Mouse (Mus musculus) stomach, embryonic 16.5 days (tissue): ENCODE results near the gene Igf1. TPM values are rescaled to one million over a fixed set of nuclear protein-coding genes. Genes with fewer than 3 reads are reported as not detected.
A peak's percentile ranks its signal among the peaks of the same experiment; 100 is the strongest.

ENCODE experiments used
- ATAC-seq: fragments of 200-750 bp; cut with Nextera tagmentation; 2 replicates; pipeline ENCODE4 v1.8.0; 2017; ENCODE audit warnings: moderate number of reproducible peaks, moderate TSS enrichment; ENCODE audit not compliant: insufficient read depth, low FRiP score
- H3K27ac ChIP-seq: fragments of 300-500 bp; sonication (generic); 2 replicates; pipeline ENCODE4 v1.5.1; 2014; ENCODE audit warnings: low read length
- H3K27me3 ChIP-seq: fragments of 300-500 bp; sonication (generic); 2 replicates; pipeline ENCODE4 v1.6.1; 2014; ENCODE audit warnings: low read length, control low read depth, mixed read lengths; ENCODE audit not compliant: control insufficient read depth, insufficient read depth
- H3K36me3 ChIP-seq: fragments of 300-500 bp; sonication (generic); 2 replicates; pipeline ENCODE4 v1.6.1; 2014; ENCODE audit warnings: low read length; ENCODE audit not compliant: control insufficient read depth, insufficient read depth
- H3K4me1 ChIP-seq: fragments of 300-500 bp; sonication (generic); 2 replicates; pipeline ENCODE4 v1.6.1; 2014; ENCODE audit warnings: low read length, control low read depth, mixed read lengths; ENCODE audit not compliant: control insufficient read depth, insufficient read depth
- H3K4me2 ChIP-seq: fragments of 300-500 bp; sonication (generic); 2 replicates; pipeline ENCODE4 v1.6.1; 2014; ENCODE audit warnings: low read depth, low read length, mixed read lengths
- H3K4me3 ChIP-seq: fragments of 300-500 bp; sonication (generic); replicated peaks from 2 replicates; pipeline ENCODE4 v1.5.1; 2014; ENCODE audit warnings: mild to moderate bottlenecking, low read length
- H3K9ac ChIP-seq: fragments of 300-500 bp; sonication (generic); 2 replicates; pipeline ENCODE4 v1.6.1; 2014; ENCODE audit warnings: low read length
- H3K9me3 ChIP-seq: fragments of 300-500 bp; sonication (generic); replicated peaks from 2 replicates; pipeline ENCODE4 v1.6.1; 2016; ENCODE audit warnings: low read length, control low read depth; ENCODE audit not compliant: control insufficient read depth
- WGBS: fragments of 180-500 bp; shearing (Covaris S2); extraction: QIAGEN DNeasy Blood & Tissue Kit; methylation state at CpG from one replicate; pipeline ENCODE4 v1.1.7; 2014; 5-methylcytosine and 5-hydroxymethylcytosine counted together
- polyA plus RNA-seq: library from polyadenylated mRNA; unstranded; fragments of >200 nt; fragmentation: Nextera tagmentation; extraction: Ambion mirVana; gene quantifications from 2 replicates; pipeline ENCODE4 v1.2.1, GENCODE M21; 2015

Gene Igf1
- polyA plus RNA-seq, 1 experiment from 2014 or later = 145 TPM

DNA sequence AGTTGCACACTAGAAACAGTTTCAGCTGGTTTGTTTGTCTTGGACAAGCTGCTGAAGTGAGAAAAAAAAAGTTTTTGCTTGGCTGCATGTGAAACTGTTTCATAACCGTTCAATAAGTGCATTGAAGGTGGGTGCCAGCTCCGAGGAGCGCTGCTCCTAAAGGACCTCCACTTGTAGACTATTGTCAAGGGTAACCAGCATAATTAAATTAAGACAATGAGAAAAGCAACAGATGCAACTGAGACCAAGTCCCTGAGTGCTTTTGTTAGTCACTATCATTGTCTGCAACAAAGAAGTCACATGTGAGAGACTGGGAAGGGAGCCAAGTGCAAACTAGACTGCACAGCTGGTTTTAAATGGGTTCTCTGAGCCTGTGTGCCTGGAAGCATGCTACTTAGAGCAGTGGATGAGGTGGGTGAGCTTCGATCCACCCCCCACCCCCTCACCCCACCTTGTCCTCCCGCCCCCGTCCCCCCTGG is 69.1 kb downstream of the Igf1 start:
- H3K4me1 ChIP-seq = 0 out of 2 replicates have a peak, but pooled peaks cover 5% of the 10 kb centered on the region
- H3K9ac ChIP-seq = no peak overlapping the region
- peak overlapping the region; percentile 49; the same call in 1 of the 2 replicates for H3K27ac ChIP-seq
- no peaks in the 10 kb centered on the region for H3K9me3 ChIP-seq
- H3K4me3 ChIP-seq = no peak overlapping the region
- peak; percentile 56; the same call in 1 of the 2 replicates for ATAC-seq
- 23% methylated on average over 6 of the region's 6 CpGs for WGBS
- H3K36me3 ChIP-seq = peaks cover 7% of the 10 kb centered on the region
- H3K4me2 ChIP-seq = no peak overlapping the region
- H3K27me3 ChIP-seq = no peaks in the 10 kb centered on the region

DNA sequence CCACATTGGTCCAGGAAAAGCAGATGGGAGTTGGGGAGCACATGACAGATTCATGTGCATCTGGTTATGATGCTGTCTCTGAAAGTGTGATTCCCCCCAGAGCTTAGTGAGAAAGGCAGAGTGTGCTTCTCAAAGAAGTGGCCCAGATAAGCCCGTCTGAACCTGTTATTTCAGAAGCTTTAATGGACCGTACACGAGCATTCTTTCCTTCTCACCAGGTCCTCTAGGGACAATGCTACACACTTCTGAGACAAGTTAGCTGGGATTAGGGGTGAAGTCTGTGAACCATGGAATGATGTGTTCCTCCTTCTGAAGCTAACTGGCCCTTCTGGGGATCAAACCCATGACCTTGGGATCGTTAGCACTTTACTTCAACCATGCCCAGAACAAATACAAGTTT is 90.1 kb downstream of the Igf1 start:
- Histone ChIP-seq H3K4me2 (no peak overlapping the region), H3K4me1 (no peaks in the 10 kb centered on the region), H3K27ac (no peak overlapping the region), H3K27me3 (no peaks in the 10 kb centered on the region), H3K9me3 (no peaks in the 10 kb centered on the region), H3K9ac (no peak overlapping the region), H3K4me3 (no peak overlapping the region), H3K36me3 (no peaks in the 10 kb centered on the region)
- 86% methylated on average over 4 of the region's 4 CpGs for WGBS
- ATAC-seq = no peak

DNA sequence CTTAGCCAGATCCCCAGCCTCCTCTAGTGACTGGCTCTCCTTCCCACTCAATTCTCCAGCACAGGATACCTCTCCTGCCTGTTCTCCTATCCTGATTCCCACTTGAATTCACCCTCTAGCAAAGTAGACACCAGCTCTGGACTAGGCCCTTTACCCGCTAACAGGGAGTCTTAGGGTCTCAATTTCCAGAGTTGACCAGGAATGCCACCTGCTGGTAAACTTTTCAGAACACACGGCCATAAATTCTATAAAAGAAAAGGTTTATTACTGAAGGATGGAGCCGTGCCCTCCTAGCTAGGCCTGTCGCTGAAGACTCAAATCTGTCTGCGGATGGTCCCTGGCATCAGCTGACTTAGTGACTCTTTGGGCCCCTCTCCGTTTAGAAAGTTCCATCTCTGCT is 113.5 kb downstream of the Igf1 start:
- H3K4me3 ChIP-seq = no peak overlapping the region
- no peak overlapping the region for H3K9ac ChIP-seq
- no peaks in the 10 kb centered on the region for H3K4me1 ChIP-seq
- no peaks in the 10 kb centered on the region for H3K9me3 ChIP-seq
- no peak overlapping the region for H3K27ac ChIP-seq
- H3K36me3 ChIP-seq = no peaks in the 10 kb centered on the region
- WGBS = 63% methylated on average over 6 of the region's 6 CpGs
- ATAC-seq = no peak
- H3K27me3 ChIP-seq = no peaks in the 10 kb centered on the region
- no peak overlapping the region for H3K4me2 ChIP-seq

DNA sequence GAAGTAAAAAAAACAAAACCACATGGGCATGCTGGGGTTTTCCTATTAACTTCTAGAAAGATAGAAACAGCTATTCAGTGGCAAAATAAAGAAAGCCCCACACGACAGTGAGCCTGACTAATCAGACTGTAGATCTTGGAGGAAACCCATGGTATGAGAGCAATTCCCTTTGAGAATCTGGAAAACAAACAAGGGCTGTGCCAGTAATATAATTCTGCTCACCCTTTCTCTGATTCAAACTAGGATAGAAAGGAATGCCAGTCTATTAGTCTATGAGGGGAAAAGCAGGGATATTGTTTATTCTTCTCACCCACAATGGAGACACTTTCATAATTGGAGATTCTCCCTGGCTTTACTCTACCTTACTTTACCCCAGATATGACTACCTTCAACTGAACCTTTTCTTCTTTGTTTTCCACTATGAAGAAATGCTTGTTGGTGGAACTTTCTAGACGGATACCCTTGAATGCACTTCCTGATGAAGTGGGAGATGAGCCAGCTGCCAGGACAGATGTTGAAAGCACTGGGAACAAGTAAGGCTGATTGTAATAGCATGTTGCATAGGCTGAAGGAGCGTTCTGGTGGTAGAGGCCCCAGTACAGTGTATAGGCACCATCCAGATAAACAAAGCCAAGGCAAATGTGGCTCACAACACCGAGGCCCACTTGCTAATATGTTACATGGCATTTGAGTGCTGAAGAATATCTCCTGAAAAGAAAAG is 116.0 kb downstream of the Igf1 start:
- H3K27me3 ChIP-seq = no peaks in the 10 kb centered on the region
- ATAC-seq = no peak
- H3K27ac ChIP-seq = no peak overlapping the region
- no peak overlapping the region for H3K9ac ChIP-seq
- no peaks in the 10 kb centered on the region for H3K4me1 ChIP-seq
- H3K4me2 ChIP-seq = no peak overlapping the region
- H3K36me3 ChIP-seq = no peaks in the 10 kb centered on the region
- H3K9me3 ChIP-seq = no peaks in the 10 kb centered on the region
- H3K4me3 ChIP-seq = no peak overlapping the region
- WGBS = 53% methylated on average over 4 of the region's 4 CpGs

DNA sequence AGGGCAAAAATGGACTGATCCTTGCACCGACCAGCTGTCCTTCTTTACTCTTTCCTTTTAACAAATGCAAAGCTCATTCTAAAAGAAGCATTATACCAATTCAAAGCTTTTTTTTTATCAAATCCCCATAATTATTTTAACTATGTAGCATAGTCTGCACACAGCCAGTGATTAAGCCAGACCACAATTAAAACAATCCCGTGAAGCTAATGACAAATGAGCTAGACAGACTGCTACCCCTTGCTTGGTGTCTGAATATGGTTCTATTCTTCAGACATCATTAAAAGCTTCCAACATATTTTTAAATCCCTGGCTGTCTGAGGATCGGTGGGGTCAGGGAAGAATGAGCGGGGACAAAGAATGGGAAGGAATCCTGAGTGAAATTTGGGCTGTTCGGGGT is 127.3 kb downstream of the Igf1 start:
- 75% methylated on average over 5 of the region's 5 CpGs for whole genome bisulfite sequencing
- H3K4me2 ChIP-seq = no peak overlapping the region
- no peaks in the 10 kb centered on the region for H3K9me3 ChIP-seq
- ATAC-seq = no peak
- H3K9ac ChIP-seq = no peak overlapping the region
- H3K4me1 ChIP-seq = no peaks in the 10 kb centered on the region
- H3K36me3 ChIP-seq = no peaks in the 10 kb centered on the region
- H3K27ac ChIP-seq = no peak overlapping the region
- H3K27me3 ChIP-seq = no peaks in the 10 kb centered on the region
- H3K4me3 ChIP-seq = no peak overlapping the region

DNA sequence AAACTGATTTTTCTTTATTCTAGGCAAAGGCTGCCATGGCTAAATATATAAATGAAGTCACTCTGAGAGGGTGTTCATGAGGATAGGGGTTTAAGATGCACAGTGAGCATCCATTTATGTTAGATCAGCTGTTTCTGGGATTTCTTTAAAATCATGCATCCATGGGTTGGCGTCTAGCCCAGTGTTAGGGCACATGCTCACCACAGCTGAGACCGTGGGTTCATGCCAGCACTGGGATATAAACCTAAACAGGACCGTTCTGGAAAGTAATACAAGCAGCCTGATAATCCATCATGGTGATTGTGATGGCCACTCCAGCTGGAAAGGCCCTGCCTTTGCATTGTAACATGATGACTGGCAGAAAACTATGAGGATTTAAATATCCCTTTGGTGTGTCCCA is 128.1 kb downstream of the Igf1 start:
- no peaks in the 10 kb centered on the region for H3K9me3 ChIP-seq
- 58% methylated on average over 3 of the region's 3 CpGs for WGBS
- H3K9ac ChIP-seq = no peak overlapping the region
- H3K4me3 ChIP-seq = no peak overlapping the region
- no peaks in the 10 kb centered on the region for H3K27me3 ChIP-seq
- no peak for ATAC-seq
- H3K4me2 ChIP-seq = no peak overlapping the region
- no peak overlapping the region for H3K27ac ChIP-seq
- H3K36me3 ChIP-seq = no peaks in the 10 kb centered on the region
- no peaks in the 10 kb centered on the region for H3K4me1 ChIP-seq

Other genes starting within 250 kb of the Igf1 start
- 0.32 and 0.82 TPM in 2 replicates for gene Pmch, start 232.8 kb downstream of the Igf1 start, polyA plus RNA-seq